ENCODE assay signal across 8 mouse cellular contexts in genomic region chr10:62601053-62601791, GRCm38 (mm10). TPM values are rescaled to one million over a fixed set of nuclear protein-coding genes. Genes with fewer than 3 reads are reported as not detected.
DNase-seq lines count a peak whose midpoint lies in the region; ATAC-seq and TF ChIP-seq lines count a peak whose summit lies in the region.

No protein-coding gene starts in this region.

- 10% methylated on average over 20 of the region's 20 CpGs for WGBS in heart, embryonic 11.5 days (ENCODE audit: insufficient replicate concordance)
- whole genome bisulfite sequencing in embryonic facial prominence, embryonic 15.5 days: 10% methylated on average over 20 of the region's 20 CpGs
- WGBS in limb, embryonic 11.5 days: 12% methylated on average over 20 of the region's 20 CpGs
- 14% methylated on average over 20 of the region's 20 CpGs for WGBS in neural tube, embryonic 14.5 days

- H3K36me3 ChIP-seq in heart, embryonic 11.5 days (ENCODE audit: control insufficient read depth, insufficient read depth, low read length): peaks cover 10% of the 10 kb centered on the region
- peaks cover 21 to 25% of the 10 kb centered on the region in 2 experiments for H3K36me3 ChIP-seq in CH12.LX (replicated peaks in 1 of 2; ENCODE audit: control insufficient read depth in 1 of 2, insufficient read depth in 1 of 2, low read length in 1 of 2)
- H3K36me3 ChIP-seq in embryonic facial prominence, embryonic 15.5 days: peaks cover 17% of the 10 kb centered on the region
- peaks cover 8% of the 10 kb centered on the region for H3K36me3 ChIP-seq in limb, embryonic 11.5 days (ENCODE audit: control insufficient read depth, insufficient read depth, low read length)
- H3K36me3 ChIP-seq in neural tube, embryonic 14.5 days (ENCODE audit: control insufficient read depth, insufficient read depth, low read length): peaks cover 17% of the 10 kb centered on the region; the same call in 1 of the 2 replicates

- ATAC-seq in heart, embryonic 11.5 days (replicated peaks; ENCODE audit: insufficient number of reproducible peaks, low FRiP score, low TSS enrichment): no peak
- no peak for ATAC-seq in embryonic facial prominence, embryonic 15.5 days (ENCODE audit: insufficient number of reproducible peaks, low FRiP score, low TSS enrichment, low read depth)
- ATAC-seq in limb, embryonic 11.5 days (ENCODE audit: insufficient number of reproducible peaks, low FRiP score, low TSS enrichment, low read depth): no peak
- no peak for ATAC-seq in neural tube, embryonic 14.5 days (ENCODE audit: low read depth)

- H3K4me3 ChIP-seq in heart, embryonic 11.5 days (ENCODE audit: low read depth, low read length): peak overlapping the region; percentile 74
- peak overlapping the region; percentile 71 to 95 (median 77) for H3K4me3 ChIP-seq in CH12.LX (replicated peaks in 1 of 3; ENCODE audit: low read depth in 2 of 3, low read length in 2 of 3, poor library complexity in 1 of 3)
- peak overlapping the region; percentile 100 for H3K4me3 ChIP-seq in embryonic facial prominence, embryonic 15.5 days (replicated peaks)
- peak overlapping the region; percentile 83 for H3K4me3 ChIP-seq in limb, embryonic 11.5 days (ENCODE audit: low read depth, low read length)
- peak overlapping the region; percentile 94 for H3K4me3 ChIP-seq in neural tube, embryonic 14.5 days (ENCODE audit: low read depth, low read length)

- no peaks in the 10 kb centered on the region for H3K9me3 ChIP-seq in heart, embryonic 11.5 days (replicated peaks; ENCODE audit: control insufficient read depth, low read length)
- H3K9me3 ChIP-seq in CH12.LX (replicated peaks; ENCODE audit: low read length): no peaks in the 10 kb centered on the region
- H3K9me3 ChIP-seq in embryonic facial prominence, embryonic 15.5 days (replicated peaks): no peaks in the 10 kb centered on the region
- no peaks in the 10 kb centered on the region for H3K9me3 ChIP-seq in limb, embryonic 11.5 days (ENCODE audit: control insufficient read depth, low read length)
- no peaks in the 10 kb centered on the region for H3K9me3 ChIP-seq in neural tube, embryonic 14.5 days (ENCODE audit: control insufficient read depth, low read length)

- TF ChIP-seq POLR2A in CH12.LX (IDR thresholded peaks at IDR 0.05; ENCODE audit: low read depth, low read length): no peak

- TF ChIP-seq EP300 in CH12.LX (IDR thresholded peaks at IDR 0.05; ENCODE audit: low read length): peak; percentile 27; the same call in 1 of the 2 replicates

- TF ChIP-seq RAD21 in CH12.LX (IDR thresholded peaks at IDR 0.05; ENCODE audit: low read depth, low read length): no peak

- no peak overlapping the region for H3K27ac ChIP-seq in heart, embryonic 11.5 days (ENCODE audit: low read depth, low read length)
- H3K27ac ChIP-seq in CH12.LX (ENCODE audit: insufficient read depth, low read depth): no peak overlapping the region
- H3K27ac ChIP-seq in embryonic facial prominence, embryonic 15.5 days (replicated peaks): no peak overlapping the region
- H3K27ac ChIP-seq in limb, embryonic 11.5 days (replicated peaks; ENCODE audit: low read depth, low read length): no peak overlapping the region
- H3K27ac ChIP-seq in neural tube, embryonic 14.5 days (ENCODE audit: low read depth, low read length): no peak overlapping the region

- no peak for DNase-seq in heart, adult 8-10 months (ENCODE audit: low spot score)
- peak; percentile 53 for DNase-seq in CH12.LX (ENCODE audit: extremely low read depth)
- DNase-seq in limb, embryonic 11.5 days (ENCODE audit: low spot score): no peak
- no peak for DNase-seq in testis, postnatal 14 days (ENCODE audit: low spot score)
- no peak for DNase-seq in gastrocnemius, postnatal 25 days

- H3K4me1 ChIP-seq in heart, embryonic 11.5 days (ENCODE audit: control insufficient read depth, insufficient read depth, low read length): peaks cover 3% of the 10 kb centered on the region
- peaks cover 8 to 31% of the 10 kb centered on the region in 2 experiments for H3K4me1 ChIP-seq in CH12.LX (ENCODE audit: control insufficient read depth in 1 of 2, insufficient read depth in 2 of 2)
- peaks cover 14% of the 10 kb centered on the region for H3K4me1 ChIP-seq in embryonic facial prominence, embryonic 15.5 days
- H3K4me1 ChIP-seq in limb, embryonic 11.5 days (ENCODE audit: control insufficient read depth, insufficient read depth, low read length): peaks cover 6% of the 10 kb centered on the region; the same call in 1 of the 2 replicates
- peaks cover 18% of the 10 kb centered on the region for H3K4me1 ChIP-seq in neural tube, embryonic 14.5 days (ENCODE audit: control insufficient read depth, insufficient read depth, low read length)

- in situ Hi-C loops in CH12.LX (cut with MboI; ENCODE audit: low pct_ligation_motif_present, low pct_unique_long_range_greater_than_20kb, low sequenced_read_pairs): no loop called here

- peak overlapping the region; percentile 78; the same call in 1 of the 2 replicates for H3K9ac ChIP-seq in heart, embryonic 11.5 days (ENCODE audit: low read depth, low read length)
- H3K9ac ChIP-seq in CH12.LX (ENCODE audit: insufficient read depth, low read depth): peak overlapping the region; percentile 84
- peak overlapping the region; percentile 74 for H3K9ac ChIP-seq in embryonic facial prominence, embryonic 15.5 days
- peak overlapping the region; percentile 48; the same call in 1 of the 2 replicates for H3K9ac ChIP-seq in limb, embryonic 11.5 days (ENCODE audit: low read length)
- H3K9ac ChIP-seq in neural tube, embryonic 14.5 days (replicated peaks; ENCODE audit: low read depth, low read length): peak overlapping the region; percentile 69; the same call in 1 of the 2 replicates

- H3K27me3 ChIP-seq in heart, embryonic 11.5 days (ENCODE audit: control insufficient read depth, insufficient read depth, low read length): no peaks in the 10 kb centered on the region
- no peaks in the 10 kb centered on the region for H3K27me3 ChIP-seq in CH12.LX (replicated peaks)
- H3K27me3 ChIP-seq in embryonic facial prominence, embryonic 15.5 days: no peaks in the 10 kb centered on the region
- H3K27me3 ChIP-seq in limb, embryonic 11.5 days (ENCODE audit: control insufficient read depth, insufficient read depth, low read length): no peaks in the 10 kb centered on the region
- H3K27me3 ChIP-seq in neural tube, embryonic 14.5 days (ENCODE audit: control insufficient read depth, insufficient read depth, low read length): no peaks in the 10 kb centered on the region

- no peak for TF ChIP-seq CTCF in CH12.LX (conservative IDR thresholded peaks at IDR 0.05 in 1 of 2, IDR thresholded peaks at IDR 0.05 in 1 of 2; ENCODE audit: low read depth in 2 of 2, low read length in 2 of 2)

- peak overlapping the region; percentile 98 for H3K4me2 ChIP-seq in heart, embryonic 11.5 days
- peak overlapping the region; percentile 53 for H3K4me2 ChIP-seq in CH12.LX (ENCODE audit: insufficient read depth, low read depth, poor library complexity, severe bottlenecking)
- peak overlapping the region; percentile 82 for H3K4me2 ChIP-seq in embryonic facial prominence, embryonic 15.5 days (replicated peaks)
- peak overlapping the region; percentile 91 for H3K4me2 ChIP-seq in limb, embryonic 11.5 days (ENCODE audit: low read depth, severe bottlenecking)
- H3K4me2 ChIP-seq in neural tube, embryonic 14.5 days (ENCODE audit: low read depth, low read length): peak overlapping the region; percentile 95

- peaks cover 57% of the 10 kb centered on the region for H3K79me2 ChIP-seq in CH12.LX (replicated peaks; ENCODE audit: control insufficient read depth, extremely low read depth, insufficient read depth, poor library complexity, severe bottlenecking)

- dilution Hi-C loops in CH12.LX (cut with MboI; ENCODE audit: extremely low pct_ligation_motif_present, extremely low pct_unique_long_range_greater_than_20kb, low sequenced_read_pairs): no loop called here

TF ChIP-seq in CH12.LX, 34 proteins besides CTCF, POLR2A, EP300 and RAD21 (continues in another document):
- peak; percentile 81 for TF ChIP-seq MYC (IDR thresholded peaks at IDR 0.05; ENCODE audit: low read depth, low read length)
- TF ChIP-seq RCOR1 (conservative IDR thresholded peaks at IDR 0.05; ENCODE audit: low read depth, low read length): no peak; the same call in 1 of the 2 replicates
- peak; percentile 86 for TF ChIP-seq BHLHE40 (IDR thresholded peaks at IDR 0.05; ENCODE audit: low read depth, low read length)

RNA-seq across cellular contexts. Expression of gene Ddx21, which starts 0.9 kb away (rescaled TPM):
- polyA plus RNA-seq in heart, embryonic 11.5 days (2014; fragmentation: Nextera tagmentation; extraction: Ambion mirVana): 20.8 and 21.4 TPM in 2 replicates
- total RNA-seq in heart, adult 8-10 months (2022): 10 to 100 TPM; 27.4 to 31.3 (median 29.2) TPM
- total RNA-seq in CH12.LX (2012; rRNA removed) (145 and 208 TPM in 2 replicates), CH12.LX (2014; rRNA removed) (110 and 114 TPM in 2 replicates)
- 327 and 354 TPM in 2 replicates for polyA plus RNA-seq in CH12.LX (2012; ENCODE audit: insufficient read length, low read depth)
- polyA plus RNA-seq in embryonic facial prominence, embryonic 15.5 days (2015; fragmentation: Nextera tagmentation; extraction: Ambion mirVana): 18.2 TPM in 2 replicates
- 36.1 and 40.2 TPM in 2 replicates for polyA plus RNA-seq in limb, embryonic 11.5 days (2014; fragmentation: Nextera tagmentation; extraction: Ambion mirVana)
- polyA plus RNA-seq in neural tube, embryonic 14.5 days (2014; fragmentation: Nextera tagmentation; extraction: Ambion mirVana): 17.9 and 20.9 TPM in 2 replicates
- 10 to 100 TPM; 24.8 to 28.4 TPM for total RNA-seq in gastrocnemius, postnatal 25 days (2021)

RNA-seq across cellular contexts. Expression of gene Kif1bp, which starts 23.0 kb away (rescaled TPM):
- polyA plus RNA-seq in heart, embryonic 11.5 days (2014; fragmentation: Nextera tagmentation; extraction: Ambion mirVana): 31.1 and 34.0 TPM in 2 replicates
- 10 to 100 TPM; 43.5 to 46.8 (median 44.8) TPM for total RNA-seq in heart, adult 8-10 months (2022)
- total RNA-seq in CH12.LX (2012; rRNA removed) (14.6 and 15.3 TPM in 2 replicates), CH12.LX (2014; rRNA removed) (12.9 and 13.3 TPM in 2 replicates)
- 22.5 and 23.1 TPM in 2 replicates for polyA plus RNA-seq in CH12.LX (2012; ENCODE audit: insufficient read length, low read depth)
- 41.7 and 43.0 TPM in 2 replicates for polyA plus RNA-seq in embryonic facial prominence, embryonic 15.5 days (2015; fragmentation: Nextera tagmentation; extraction: Ambion mirVana)
- 43.1 and 46.4 TPM in 2 replicates for polyA plus RNA-seq in limb, embryonic 11.5 days (2014; fragmentation: Nextera tagmentation; extraction: Ambion mirVana)
- 95.7 and 99.8 TPM in 2 replicates for polyA plus RNA-seq in neural tube, embryonic 14.5 days (2014; fragmentation: Nextera tagmentation; extraction: Ambion mirVana)
- total RNA-seq in gastrocnemius, postnatal 25 days (2021): 10 to 100 TPM; 22.5 to 26.7 TPM

RNA-seq across cellular contexts. Expression of gene Ddx50, which starts 49.8 kb away (rescaled TPM):
- 107 and 125 TPM in 2 replicates for polyA plus RNA-seq in heart, embryonic 11.5 days (2014; fragmentation: Nextera tagmentation; extraction: Ambion mirVana)
- 10 to 100 TPM; 39.1 to 52.9 (median 45.5) TPM for total RNA-seq in heart, adult 8-10 months (2022)
- total RNA-seq in CH12.LX (2012; rRNA removed) (47.2 and 50.5 TPM in 2 replicates), CH12.LX (2014; rRNA removed) (58.7 and 69.2 TPM in 2 replicates)
- 73.5 and 74.4 TPM in 2 replicates for polyA plus RNA-seq in CH12.LX (2012; ENCODE audit: insufficient read length, low read depth)
- 135 and 138 TPM in 2 replicates for polyA plus RNA-seq in embryonic facial prominence, embryonic 15.5 days (2015; fragmentation: Nextera tagmentation; extraction: Ambion mirVana)
- polyA plus RNA-seq in limb, embryonic 11.5 days (2014; fragmentation: Nextera tagmentation; extraction: Ambion mirVana): 163 and 173 TPM in 2 replicates
- 85.7 and 98.4 TPM in 2 replicates for polyA plus RNA-seq in neural tube, embryonic 14.5 days (2014; fragmentation: Nextera tagmentation; extraction: Ambion mirVana)
- total RNA-seq in gastrocnemius, postnatal 25 days (2021): 10 to 100 TPM; 39.1 to 42.2 TPM
